Mouse (Mus musculus) myocyte (in vitro differentiated cells): Measurements from ENCODE around the gene Ppp3ca.

Experiments
- E2F4 ChIP-seq: IDR thresholded peaks from one replicate; pipeline ENCODE4 v1.6.1; 2011; ENCODE audit warnings: mild to moderate bottlenecking, control low read depth, moderate library complexity; ENCODE audit not compliant: insufficient read depth
- TCF12 ChIP-seq: IDR thresholded peaks from one replicate; pipeline ENCODE4 v1.6.1; 2011; ENCODE audit warnings: mild to moderate bottlenecking, control low read depth; ENCODE audit not compliant: poor library complexity, insufficient read depth, severe bottlenecking

GRCm38 (mm10) chr3:136940733-136941601 lies 271.0 kb downstream of the Ppp3ca start:
- TF ChIP-seq E2F4, result no peak
- TF ChIP-seq TCF12, result no peak
